Mouse (Mus musculus): Measurements from ENCODE around the gene Plbd2. TPM values are rescaled to one million over a fixed set of nuclear protein-coding genes. Genes with fewer than 3 reads are reported as not detected.
A peak's percentile ranks its signal among the peaks of the same experiment; 100 is the strongest.

The Plbd2 gene
- polyA plus RNA-seq, 1 experiment, result 23.2 TPM

DNA sequence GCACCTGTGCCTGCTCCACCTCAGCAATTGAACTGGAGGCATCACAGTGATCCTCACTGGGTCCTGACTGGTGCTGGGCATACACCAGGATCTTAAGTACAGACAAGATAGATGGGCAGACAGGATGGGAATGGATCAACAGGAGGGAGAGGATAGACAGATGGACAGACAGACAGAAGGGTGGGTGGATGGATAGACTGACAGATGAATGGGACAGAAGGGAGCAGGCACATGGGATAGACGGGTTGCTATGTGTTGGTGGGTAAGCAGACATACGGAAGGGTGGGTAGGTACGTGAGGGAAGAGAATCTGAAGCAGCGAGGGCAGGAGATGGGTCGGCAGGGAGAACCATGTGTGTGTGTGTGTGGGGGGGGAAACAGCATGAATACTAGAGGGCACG, 10.0 kb downstream of the Plbd2 start:
- TF ChIP-seq CTCF (IDR thresholded peaks at IDR 0.05; ENCODE audit: borderline replicate concordance, extremely low read depth, insufficient read depth, insufficient read length) (no peak), POLR2A (IDR thresholded peaks at IDR 0.05; ENCODE audit: borderline replicate concordance, extremely low read depth, insufficient read depth, insufficient read length, poor library complexity, severe bottlenecking) (no peak)

DNA sequence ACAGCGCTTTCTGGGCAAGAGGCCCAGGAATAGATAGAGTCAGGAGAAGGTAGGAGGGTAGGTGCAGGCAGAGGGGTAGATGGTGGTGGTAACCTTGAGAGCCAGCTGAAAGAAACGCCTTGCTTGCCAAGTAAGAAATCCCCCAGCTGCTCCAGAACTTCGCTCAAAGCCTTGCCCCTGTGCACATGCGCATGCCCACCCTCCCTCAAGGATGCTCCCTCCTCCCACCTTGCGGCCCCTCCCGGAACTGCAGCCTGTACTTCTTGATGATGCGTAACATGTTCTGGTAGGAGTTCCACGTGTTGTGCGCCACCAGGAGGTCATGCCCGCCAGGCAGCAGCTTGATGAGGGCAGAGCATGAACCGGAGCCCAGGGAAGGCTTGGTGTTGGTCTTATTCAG, 11.0 kb downstream of the Plbd2 start:
- TF ChIP-seq CTCF (IDR thresholded peaks at IDR 0.05; ENCODE audit: borderline replicate concordance, extremely low read depth, insufficient read depth, insufficient read length), result peak; percentile 59
- TF ChIP-seq POLR2A (IDR thresholded peaks at IDR 0.05; ENCODE audit: borderline replicate concordance, extremely low read depth, insufficient read depth, insufficient read length, poor library complexity, severe bottlenecking), result no peak
- DNase-seq (ENCODE audit: low read depth), result peak; percentile 65

More for the DNA sequence above, 10.0 kb downstream of the Plbd2 start:
- no peak for DNase-seq (ENCODE audit: low read depth)

DNA sequence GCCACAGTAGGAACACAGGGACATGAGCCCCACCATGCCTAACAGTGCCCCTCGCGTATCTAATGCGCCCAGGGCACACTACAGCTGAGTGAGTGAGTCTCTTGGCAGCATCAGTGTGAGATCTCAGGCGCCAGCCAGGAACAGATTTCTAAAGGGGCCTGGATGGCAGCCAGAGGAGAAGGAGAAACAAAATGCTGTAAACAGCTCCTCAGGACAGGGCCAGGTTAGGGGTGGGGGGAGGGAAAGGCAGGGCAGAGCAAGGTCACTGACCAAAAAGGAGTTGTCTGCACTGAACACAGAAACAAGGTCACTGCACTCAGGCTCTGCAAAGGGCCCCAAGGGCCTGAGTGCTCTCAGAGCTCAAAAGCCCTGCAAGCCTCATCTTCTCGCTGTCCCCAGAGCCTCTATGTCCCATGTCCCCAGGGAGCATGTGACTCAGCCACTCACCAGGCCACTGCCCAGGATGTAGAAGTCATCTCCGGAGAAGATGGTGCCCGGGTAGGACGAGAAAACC, 12.7 kb downstream of the Plbd2 start:
- TF ChIP-seq POLR2A (IDR thresholded peaks at IDR 0.05; ENCODE audit: borderline replicate concordance, extremely low read depth, insufficient read depth, insufficient read length, poor library complexity, severe bottlenecking) (no peak), CTCF (IDR thresholded peaks at IDR 0.05; ENCODE audit: borderline replicate concordance, extremely low read depth, insufficient read depth, insufficient read length) (no peak)

DNA sequence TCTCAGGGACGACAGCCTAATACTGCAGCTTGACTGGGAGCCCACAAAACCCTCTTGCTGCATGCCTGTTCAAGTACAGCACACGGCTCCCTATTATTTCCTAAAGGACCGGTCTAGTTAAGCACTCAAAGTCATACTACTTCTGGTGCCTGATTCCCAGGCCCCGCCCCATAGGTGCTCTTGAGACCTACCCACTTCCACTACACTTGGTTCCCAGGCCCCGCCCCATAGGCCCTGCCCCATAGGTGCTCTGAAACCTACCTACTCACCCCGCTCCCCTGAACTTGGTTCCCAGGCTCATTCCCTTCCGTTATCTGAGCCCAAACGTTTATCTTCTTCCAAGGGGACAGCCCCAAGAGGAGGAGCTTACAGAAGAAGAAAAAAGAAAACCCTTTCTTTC, 15.6 kb downstream of the Plbd2 start:
- TF ChIP-seq CTCF (IDR thresholded peaks at IDR 0.05; ENCODE audit: borderline replicate concordance, extremely low read depth, insufficient read depth, insufficient read length), result no peak
- TF ChIP-seq POLR2A (IDR thresholded peaks at IDR 0.05; ENCODE audit: borderline replicate concordance, extremely low read depth, insufficient read depth, insufficient read length, poor library complexity, severe bottlenecking), result no peak

More for the DNA sequence above, 12.7 kb downstream of the Plbd2 start:
- peak; percentile 86 for DNase-seq (ENCODE audit: low read depth)

DNA sequence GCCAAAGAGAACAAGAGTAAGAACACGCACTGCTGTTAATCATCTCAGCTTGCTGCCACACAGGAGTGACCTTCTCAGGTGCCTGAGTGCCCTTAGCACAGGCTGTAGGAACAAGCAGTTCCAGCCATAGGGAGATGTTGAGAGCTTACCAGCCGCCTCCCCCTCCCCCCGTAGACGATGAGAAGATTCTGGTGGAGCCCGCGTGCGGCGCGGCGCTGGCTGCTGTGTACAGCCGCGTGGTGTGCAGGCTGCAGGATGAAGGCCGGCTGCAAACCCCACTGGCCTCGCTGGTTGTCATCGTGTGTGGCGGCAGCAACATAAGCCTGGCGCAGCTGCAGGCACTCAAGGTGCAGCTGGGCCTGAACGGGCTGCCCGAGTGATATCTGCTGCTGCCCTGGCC, 20.0 kb downstream of the Plbd2 start:
- DNase-seq (ENCODE audit: low read depth), result peak; percentile 44
- TF ChIP-seq CTCF (IDR thresholded peaks at IDR 0.05; ENCODE audit: borderline replicate concordance, extremely low read depth, insufficient read depth, insufficient read length) (no peak), POLR2A (IDR thresholded peaks at IDR 0.05; ENCODE audit: borderline replicate concordance, extremely low read depth, insufficient read depth, insufficient read length, poor library complexity, severe bottlenecking) (no peak)

More for the DNA sequence above, 15.6 kb downstream of the Plbd2 start:
- DNase-seq (ENCODE audit: low read depth), result no peak

DNA sequence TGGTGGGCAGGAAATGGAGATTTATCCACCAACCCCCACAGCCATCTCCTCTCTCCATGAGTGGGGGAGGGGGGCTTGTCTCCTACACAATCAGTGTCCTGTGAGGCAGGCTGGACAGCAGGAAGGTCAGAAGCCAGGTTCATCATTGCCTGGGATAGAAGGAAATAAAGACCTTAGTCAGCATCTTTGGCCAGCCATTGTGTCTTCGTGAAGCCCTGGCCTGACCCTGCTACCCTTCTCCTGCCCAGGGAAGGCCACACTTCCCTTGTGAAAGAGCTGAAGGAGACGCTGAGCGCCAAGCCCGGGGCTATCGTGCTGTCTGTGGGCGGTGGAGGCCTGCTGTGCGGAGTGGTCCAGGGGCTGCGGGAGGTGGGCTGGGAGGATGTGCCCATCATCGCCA, 22.2 kb downstream of the Plbd2 start:
- DNase-seq (ENCODE audit: low read depth), result no peak
- no peak for TF ChIP-seq CTCF (IDR thresholded peaks at IDR 0.05; ENCODE audit: borderline replicate concordance, extremely low read depth, insufficient read depth, insufficient read length)
- TF ChIP-seq POLR2A (IDR thresholded peaks at IDR 0.05; ENCODE audit: borderline replicate concordance, extremely low read depth, insufficient read depth, insufficient read length, poor library complexity, severe bottlenecking), result no peak

DNA sequence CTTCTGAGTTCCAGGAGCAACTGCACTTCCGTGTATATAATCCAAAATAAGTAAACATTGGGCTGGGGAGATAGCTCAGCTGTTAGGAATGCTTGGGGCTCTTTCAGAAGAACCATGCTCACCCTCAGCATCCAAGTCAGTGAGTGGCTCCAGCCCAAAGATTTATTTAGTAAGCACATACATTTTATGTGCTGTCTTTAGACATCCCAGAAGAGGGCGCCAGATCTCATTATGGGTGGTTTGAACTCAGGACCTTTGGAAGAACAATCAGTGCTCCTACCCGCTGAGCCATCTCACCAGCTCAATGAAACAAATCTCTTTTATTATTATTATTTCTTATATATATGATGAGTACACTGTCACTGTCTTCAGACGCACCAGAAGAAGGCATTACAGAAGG, 23.9 kb downstream of the Plbd2 start:
- DNase-seq (ENCODE audit: low read depth), result no peak
- TF ChIP-seq POLR2A (IDR thresholded peaks at IDR 0.05; ENCODE audit: borderline replicate concordance, extremely low read depth, insufficient read depth, insufficient read length, poor library complexity, severe bottlenecking), result no peak
- TF ChIP-seq CTCF (IDR thresholded peaks at IDR 0.05; ENCODE audit: borderline replicate concordance, extremely low read depth, insufficient read depth, insufficient read length), result no peak

DNA sequence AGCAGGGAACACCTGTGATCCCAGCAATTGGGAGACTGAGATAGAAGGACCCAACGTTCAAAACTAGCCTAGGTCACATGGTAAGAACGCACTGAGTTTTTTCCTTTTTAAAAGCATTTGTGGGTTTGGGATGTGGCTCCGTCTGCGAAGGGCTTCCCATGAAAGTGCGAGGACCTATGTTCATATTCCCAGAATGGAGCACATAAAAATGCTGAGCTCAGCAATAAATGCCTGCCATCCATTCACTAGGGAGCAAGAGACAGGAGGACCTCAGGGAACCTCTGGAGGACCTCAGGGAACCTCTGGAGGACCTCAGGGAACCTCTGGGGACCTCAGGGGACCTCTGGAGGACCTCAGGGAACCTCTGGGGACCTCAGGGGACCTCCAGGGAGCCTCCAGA, 25.4 kb downstream of the Plbd2 start:
- no peak for TF ChIP-seq CTCF (IDR thresholded peaks at IDR 0.05; ENCODE audit: borderline replicate concordance, extremely low read depth, insufficient read depth, insufficient read length)
- TF ChIP-seq POLR2A (IDR thresholded peaks at IDR 0.05; ENCODE audit: borderline replicate concordance, extremely low read depth, insufficient read depth, insufficient read length, poor library complexity, severe bottlenecking), result no peak
- no peak for DNase-seq (ENCODE audit: low read depth)

DNA sequence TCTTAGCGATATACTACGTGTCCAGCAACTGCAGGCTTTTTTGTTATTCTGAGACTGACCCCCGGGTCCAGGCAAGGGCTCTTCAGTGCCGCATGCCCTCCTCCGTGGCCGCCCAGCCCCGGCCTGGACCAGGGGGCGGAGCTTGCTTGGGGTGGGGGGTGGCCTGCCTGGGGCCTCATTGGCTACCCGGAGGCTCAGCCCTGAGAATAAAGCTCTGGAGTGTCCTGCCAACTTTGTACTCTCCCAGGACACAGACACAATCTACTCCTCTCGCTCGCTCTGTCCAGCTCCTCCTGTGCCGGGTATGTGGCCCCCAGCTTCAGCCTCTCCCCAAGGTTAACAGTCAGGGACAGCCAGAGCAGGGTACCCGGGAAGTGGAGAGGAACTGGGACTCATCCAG, 27.1 kb downstream of the Plbd2 start, which contains the start of gene Sds:
Gene Sds, plus strand, starts transcription at position 231 of the 400 bp plus-strand sequence.
- TF ChIP-seq CTCF (IDR thresholded peaks at IDR 0.05; ENCODE audit: borderline replicate concordance, extremely low read depth, insufficient read depth, insufficient read length) (no peak), POLR2A (IDR thresholded peaks at IDR 0.05; ENCODE audit: borderline replicate concordance, extremely low read depth, insufficient read depth, insufficient read length, poor library complexity, severe bottlenecking) (no peak)

DNA sequence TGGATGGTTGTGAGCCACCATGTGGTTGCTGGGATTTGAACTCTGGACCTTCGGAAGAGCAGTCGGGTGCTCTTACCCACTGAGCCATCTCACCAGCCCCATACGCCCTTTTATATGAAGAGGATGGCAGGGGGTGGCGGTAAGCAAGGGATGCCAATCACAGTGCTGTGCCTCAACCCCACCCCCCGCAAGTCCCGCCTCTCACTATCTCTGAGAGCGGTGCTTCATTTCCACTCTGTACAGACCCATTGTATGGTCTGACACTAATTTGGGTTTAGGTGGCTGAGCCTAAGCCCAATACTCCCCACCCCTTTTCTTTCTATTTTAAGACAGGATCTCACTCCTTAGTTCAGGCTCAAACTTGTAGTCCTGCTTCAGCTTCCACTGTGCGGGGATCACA, 27.6 kb downstream of the Plbd2 start:
- TF ChIP-seq CTCF (IDR thresholded peaks at IDR 0.05; ENCODE audit: borderline replicate concordance, extremely low read depth, insufficient read depth, insufficient read length), result no peak
- TF ChIP-seq POLR2A (IDR thresholded peaks at IDR 0.05; ENCODE audit: borderline replicate concordance, extremely low read depth, insufficient read depth, insufficient read length, poor library complexity, severe bottlenecking), result no peak
- DNase-seq (ENCODE audit: low read depth), result no peak

More for the DNA sequence above, 27.1 kb downstream of the Plbd2 start, which contains the start of gene Sds:
- no peak for DNase-seq (ENCODE audit: low read depth)

DNA sequence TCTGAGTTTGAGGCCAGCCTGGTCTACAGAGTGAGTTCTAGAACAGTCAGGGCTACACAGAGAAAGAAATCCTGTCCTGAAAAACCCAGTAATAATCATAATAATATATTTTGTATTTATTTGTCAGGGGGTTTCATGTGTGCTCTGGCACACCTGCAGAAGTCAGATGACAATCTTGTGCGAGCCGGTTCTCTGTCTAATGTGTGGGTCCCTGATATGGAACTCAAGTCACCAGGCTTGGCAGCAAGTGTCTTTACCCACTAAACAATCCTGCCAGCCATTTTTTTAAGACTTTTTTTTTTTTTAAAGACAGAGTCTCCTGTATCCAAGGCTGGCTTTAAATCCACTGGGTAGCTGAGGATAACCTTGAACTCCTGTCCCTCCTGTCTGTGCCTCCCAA, 30.1 kb downstream of the Plbd2 start:
- TF ChIP-seq POLR2A (IDR thresholded peaks at IDR 0.05; ENCODE audit: borderline replicate concordance, extremely low read depth, insufficient read depth, insufficient read length, poor library complexity, severe bottlenecking) (no peak), CTCF (IDR thresholded peaks at IDR 0.05; ENCODE audit: borderline replicate concordance, extremely low read depth, insufficient read depth, insufficient read length) (no peak)
- DNase-seq (ENCODE audit: low read depth), result no peak

DNA sequence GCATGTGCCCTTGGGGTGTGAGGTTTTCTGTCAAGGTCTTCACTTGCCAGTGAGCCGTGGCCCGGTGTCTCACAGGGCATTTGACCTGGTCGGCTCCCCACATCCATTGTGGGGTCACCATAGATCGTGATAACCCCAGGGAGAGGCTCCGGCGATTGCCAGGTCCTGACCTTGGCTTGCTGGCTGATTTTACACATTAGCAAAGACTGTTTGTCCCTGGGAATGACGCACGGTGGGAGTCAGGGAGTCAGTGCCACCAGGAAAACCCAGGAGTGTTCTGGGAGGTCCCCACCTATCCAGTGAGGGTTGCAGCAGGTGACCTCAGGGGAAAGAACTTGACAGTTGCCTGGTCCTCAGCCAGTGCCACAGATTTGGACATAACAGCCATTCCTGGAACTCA, 30.7 kb downstream of the Plbd2 start, which contains the start of gene Sdsl:
Gene Sdsl, minus strand, starts transcription at position 41 of the 400 bp plus-strand sequence.
- TF ChIP-seq CTCF (IDR thresholded peaks at IDR 0.05; ENCODE audit: borderline replicate concordance, extremely low read depth, insufficient read depth, insufficient read length), result no peak
- TF ChIP-seq POLR2A (IDR thresholded peaks at IDR 0.05; ENCODE audit: borderline replicate concordance, extremely low read depth, insufficient read depth, insufficient read length, poor library complexity, severe bottlenecking), result no peak

More for the DNA sequence above, 30.7 kb downstream of the Plbd2 start, which contains the start of gene Sdsl:
- no peak for DNase-seq (ENCODE audit: low read depth)
